Mouse (Mus musculus) ES-E14 (cell line): ENCODE measurements around the gene Hspa1a. TPM values are rescaled to one million over a fixed set of nuclear protein-coding genes. Genes with fewer than 3 reads are reported as not detected.
"Not testable (repeated sequence)": the region's sequence is repeated elsewhere in the genome, so short reads cannot be mapped to it uniquely, and the experiment has no call there.

Experiments
- DNase-seq: peaks from one replicate; pipeline ENCODE4 v3.0.0-alpha.2; 2013; ENCODE audit warnings: low read depth, low spot score
- H3K27ac ChIP-seq: 2 replicates; pipeline ENCODE4 v1.5.1; 2012; ENCODE audit warnings: low read depth, mild to moderate bottlenecking, low read length, moderate library complexity, mixed read lengths; ENCODE audit not compliant: poor library complexity, insufficient read depth, severe bottlenecking
- H3K36me3 ChIP-seq: 2 replicates; pipeline ENCODE4 v1.6.1; 2012; ENCODE audit warnings: mild to moderate bottlenecking, low read length, moderate library complexity, mixed read lengths; ENCODE audit not compliant: control insufficient read depth, poor library complexity, insufficient read depth, severe bottlenecking
- H3K4me1 ChIP-seq, 2 experiments: fragments of 150-350 bp in 1 of 2; sonication (generic) in 1 of 2; 2 replicates each; pipeline ENCODE4 v1.6.1; 2012; ENCODE audit warnings: low read length in 2 of 2, mild to moderate bottlenecking in 1 of 2, mixed read lengths in 1 of 2; ENCODE audit not compliant: control insufficient read depth in 2 of 2, insufficient read depth in 2 of 2, poor library complexity in 1 of 2
- H3K4me3 ChIP-seq, 2 experiments: fragments of 150-350 bp in 1 of 2; sonication (generic) in 1 of 2; 2 replicates each; pipeline ENCODE4 v1.5.1; 2012; ENCODE audit warnings: low read length in 2 of 2, low read depth in 1 of 2, mild to moderate bottlenecking in 1 of 2, mixed read lengths in 1 of 2; ENCODE audit not compliant: insufficient read depth in 1 of 2, poor library complexity in 1 of 2, severe bottlenecking in 1 of 2
- H3K9ac ChIP-seq: 2 replicates; pipeline ENCODE4 v1.6.1; 2012; ENCODE audit warnings: low read depth, mild to moderate bottlenecking, low read length, mixed read lengths; ENCODE audit not compliant: poor library complexity, insufficient read depth, severe bottlenecking
- H3K9me3 ChIP-seq: fragments of 150-350 bp; sonication (generic); 2 replicates; pipeline ENCODE4 v1.6.1; 2012; ENCODE audit warnings: low read depth, mild to moderate bottlenecking, low read length; ENCODE audit not compliant: control insufficient read depth, insufficient read depth
- CHD2 ChIP-seq: IDR thresholded peaks from 2 replicates; pipeline ENCODE4 v1.6.1; 2014; ENCODE audit warnings: mild to moderate bottlenecking, low read depth, low read length, inconsistent platforms
- HCFC1 ChIP-seq: IDR thresholded peaks from 2 replicates; pipeline ENCODE4 v1.6.1; 2012; ENCODE audit warnings: low read length, inconsistent platforms, borderline replicate concordance; ENCODE audit not compliant: insufficient read depth
- MAFK ChIP-seq: IDR thresholded peaks from 2 replicates; pipeline ENCODE4 v1.6.1; 2014; ENCODE audit warnings: mild to moderate bottlenecking, low read depth, low read length, inconsistent platforms; ENCODE audit not compliant: insufficient read depth
- ZC3H11A ChIP-seq: IDR thresholded peaks from 2 replicates; pipeline ENCODE4 v1.6.1; 2012; ENCODE audit warnings: low read depth, mild to moderate bottlenecking, inconsistent platforms, low read length, borderline replicate concordance
- ZNF384 ChIP-seq: IDR thresholded peaks from 2 replicates; pipeline ENCODE4 v1.6.1; 2012; ENCODE audit warnings: low read depth, low read length, inconsistent platforms
- in situ Hi-C, 2 experiments: fragments of 600-800 bp; cut with MboI; formaldehyde crosslinking; loops; one replicate each; pipeline ENCODE4 v1.15.1; 2025; ENCODE audit warnings: low sequenced_read_pairs in 2 of 2, inconsistent platforms in 1 of 2; ENCODE audit not compliant: unreplicated experiment in 2 of 2
- total RNA-seq: library from RNA; depleted of rRNA; stranded (reverse); fragments of 300-350 nt; gene quantifications from 2 replicates; pipeline ENCODE4 v1.2.3, GENCODE M21; 2012

Gene Hspa1a
- total RNA-seq, 1 experiment, result 5.9 TPM

DNA sequence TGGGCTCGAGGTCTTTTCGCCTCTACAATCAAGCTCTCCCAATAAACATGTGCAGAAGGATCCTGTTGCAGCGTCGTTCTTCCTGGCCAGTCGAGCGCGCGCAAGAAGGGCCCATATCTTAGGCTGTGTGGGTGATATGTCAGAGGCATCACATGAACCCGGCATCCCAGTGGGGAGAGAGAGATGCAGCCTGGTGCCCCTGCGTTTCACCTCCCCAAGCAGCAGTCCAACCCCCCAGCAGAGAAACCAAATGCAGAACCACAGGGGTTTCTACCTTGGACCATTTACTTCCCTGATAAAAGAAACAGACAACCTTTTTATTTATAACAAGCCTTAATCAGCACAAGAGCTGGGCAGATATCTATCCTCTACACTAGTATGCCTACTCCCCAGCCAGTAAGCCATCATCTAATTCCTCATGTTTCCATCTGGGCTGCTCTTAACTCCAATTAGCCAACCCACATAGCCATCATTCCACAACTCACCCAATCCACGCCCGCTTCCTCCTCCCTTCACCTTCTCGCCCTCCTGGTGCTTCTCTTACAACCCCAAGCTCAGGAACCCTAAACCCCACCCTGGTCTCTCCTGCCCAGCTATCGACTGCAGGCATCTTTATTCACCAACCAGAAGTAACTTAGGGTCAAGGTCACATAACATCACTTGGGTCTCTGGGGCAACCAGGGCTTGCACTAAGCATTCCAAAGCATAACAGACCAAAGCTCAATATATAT, 24.6 kb upstream of the Hspa1a start:
- DNase-seq, result no peak
- in situ Hi-C loops, result no loop called here
- Histone ChIP-seq H3K36me3 (peaks cover 10% of the 10 kb centered on the region), H3K4me3 (no peak overlapping the region), H3K27ac (no peak overlapping the region), H3K9me3 (no peaks in the 10 kb centered on the region), H3K9ac (no peak overlapping the region), H3K4me1 (peaks cover 4 to 11% of the 10 kb centered on the region in 2 experiments; a peak in 3 of 4 replicates)
- no peak for TF ChIP-seq ZC3H11A
- TF ChIP-seq ZNF384, result no peak
- no peak for TF ChIP-seq CHD2
- TF ChIP-seq HCFC1, result no peak

DNA sequence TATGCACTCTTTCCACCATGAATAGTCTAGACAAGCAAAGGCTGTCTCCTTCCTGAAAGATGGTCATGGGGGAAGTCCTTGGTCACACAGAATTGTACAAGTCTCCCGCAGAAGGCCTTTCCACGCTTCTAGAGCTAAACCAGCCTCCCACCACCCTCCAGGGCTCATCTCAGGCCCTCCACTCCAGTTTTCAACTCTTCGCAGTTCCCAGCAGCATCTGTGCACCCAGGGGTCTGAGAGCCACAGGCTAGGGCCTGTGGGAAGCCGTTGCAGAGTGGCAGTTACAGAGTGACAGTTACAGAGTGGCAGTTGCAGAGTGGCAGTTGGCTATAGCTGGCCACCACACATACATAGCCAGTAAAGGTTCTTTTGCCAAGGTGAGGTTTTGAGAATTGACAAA, 24.0 kb upstream of the Hspa1a start:
- in situ Hi-C loops, H3K4me3 ChIP-seq, H3K9ac ChIP-seq, H3K9me3 ChIP-seq, H3K36me3 ChIP-seq, DNase-seq, H3K27ac ChIP-seq: not testable (repeated sequence)
- H3K4me1 ChIP-seq, result peaks cover 4 to 11% of the 10 kb centered on the region in 2 experiments; a peak in 3 of 4 replicates

- in situ Hi-C loops, H3K36me3 ChIP-seq, H3K4me3 ChIP-seq, H3K9ac ChIP-seq, H3K27ac ChIP-seq, DNase-seq, H3K9me3 ChIP-seq: not testable (repeated sequence)
- H3K4me1 ChIP-seq, result peaks cover 4 to 11% of the 10 kb centered on the region in 2 experiments; a peak in 3 of 4 replicates
Measured at GRCm38 (mm10) chr17:34995192-34995591, 23.2 kb upstream of the Hspa1a start.

DNA sequence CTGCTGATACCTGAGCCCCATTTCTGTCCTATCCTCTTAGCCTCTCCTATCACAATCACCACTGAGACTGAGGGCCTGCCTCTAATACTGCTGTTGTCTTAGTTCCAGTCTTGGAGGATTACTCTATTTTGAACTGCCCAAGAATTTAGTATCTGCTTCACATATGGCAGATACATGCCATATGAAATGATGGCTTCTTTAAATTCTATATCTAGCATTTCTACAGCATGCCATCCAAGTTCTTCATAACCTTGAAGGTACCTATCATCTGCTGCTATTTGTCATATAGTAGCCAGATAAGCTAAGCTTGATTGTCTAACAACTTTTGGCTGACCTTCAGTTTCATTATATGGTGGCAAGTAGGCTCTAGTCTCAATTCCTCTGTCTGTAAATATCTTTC, 22.8 kb upstream of the Hspa1a start:
- in situ Hi-C loops, result no loop called here
- H3K4me1 ChIP-seq, result peaks cover 4 to 11% of the 10 kb centered on the region in 2 experiments; a peak in 3 of 4 replicates
- DNase-seq, result no peak
- peaks cover 10% of the 10 kb centered on the region for H3K36me3 ChIP-seq
- no peak overlapping the region for H3K4me3 ChIP-seq
- H3K27ac ChIP-seq, result no peak overlapping the region
- TF ChIP-seq ZNF384 (no peak), HCFC1 (no peak), MAFK (no peak), ZC3H11A (no peak), CHD2 (no peak)
- H3K9ac ChIP-seq, result no peak overlapping the region
- H3K9me3 ChIP-seq, result no peaks in the 10 kb centered on the region

DNA sequence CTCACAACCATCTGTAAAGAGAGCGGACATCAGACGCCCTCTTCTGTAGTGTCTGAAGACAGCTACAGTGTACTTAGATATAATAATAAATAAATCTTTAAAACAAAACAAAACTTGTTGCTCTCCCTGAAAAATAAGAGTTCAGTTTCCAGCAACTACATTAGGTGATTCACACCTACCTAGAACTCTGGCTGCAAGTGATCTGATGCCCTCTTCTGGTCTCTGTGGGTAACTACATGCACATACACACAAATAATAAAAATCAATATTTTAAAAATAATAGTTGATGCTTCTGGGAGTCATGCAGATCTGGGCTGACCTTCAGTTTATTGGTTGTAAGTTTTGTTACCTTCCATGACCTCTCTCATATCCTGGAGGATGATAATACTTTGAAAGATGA, 12.3 kb upstream of the Hspa1a start:
- no peak for DNase-seq
- peaks cover 21% of the 10 kb centered on the region for H3K36me3 ChIP-seq

More for the DNA sequence above, 12.3 kb upstream of the Hspa1a start:
- H3K9me3 ChIP-seq, result no peaks in the 10 kb centered on the region
- H3K4me3 ChIP-seq, result no peak overlapping the region
- in situ Hi-C loops, result no loop called here
- H3K9ac ChIP-seq, result no peak overlapping the region
- TF ChIP-seq CHD2 (no peak), HCFC1 (no peak), ZNF384 (no peak), MAFK (no peak), ZC3H11A (no peak)
- H3K27ac ChIP-seq, result no peak overlapping the region
- H3K4me1 ChIP-seq, result 0 out of 4 replicates have a peak, but pooled peaks cover 0 to 2% of the 10 kb centered on the region in 2 experiments
